Mouse (Mus musculus) central nervous system, embryonic 14 days (tissue): ENCODE results near the gene Hoxa11. TPM values are rescaled to one million over a fixed set of nuclear protein-coding genes. Genes with fewer than 3 reads are reported as not detected.

Source experiments
- polyA plus RNA-seq: library from polyadenylated mRNA; depleted of rRNA; stranded (reverse); fragments of >200 nt; gene quantifications from 2 replicates; pipeline ENCODE4 v1.2.3, GENCODE M21; 2012; rRNA removed

The Hoxa11 gene
- not detected in 2 replicates for polyA plus RNA-seq

GRCm38 (mm10) chr6:52245757-52246142 lies at the start of gene Hoxa11:
Gene Hoxa11 (minus strand): TSS chr6:52245810.

GRCm38 (mm10) chr6:52260654-52261575 lies 15.3 kb upstream of the Hoxa11 start, which contains the start of gene Hoxa13:
Gene Hoxa13 (minus strand): TSS chr6:52260880.

GRCm38 (mm10) chr6:52240389-52241000 lies 5.1 kb downstream of the Hoxa11 start, which contains the start of gene Hoxa10:
Gene Hoxa10 (minus strand): TSS chr6:52240854.

GRCm38 (mm10) chr6:52230516-52231165 lies 15.0 kb downstream of the Hoxa11 start, which contains the start of gene Hoxa9:
Gene Hoxa9 (minus strand): TSS chr6:52231089.

GRCm38 (mm10) chr6:52221337-52221992 lies 24.1 kb downstream of the Hoxa11 start, which contains the start of gene Hoxa7:
Gene Hoxa7 (minus strand): TSS chr6:52221854.

GRCm38 (mm10) chr6:52213119-52213986 lies 32.3 kb downstream of the Hoxa11 start, which contains the start of the genes Hoxa3 and Gm28308:
Gene Hoxa3 (minus strand): TSS chr6:52213336.
Gene Gm28308 (minus strand): TSS chr6:52213339.

GRCm38 (mm10) chr6:52208072-52208867 lies 37.3 kb downstream of the Hoxa11 start, which contains the start of gene Hoxa6:
Gene Hoxa6 (minus strand): TSS chr6:52208722.

GRCm38 (mm10) chr6:52204050-52204752 lies 41.4 kb downstream of the Hoxa11 start, which contains the start of gene Hoxa5:
Gene Hoxa5 (minus strand): TSS chr6:52204587.

Other genes with a start within 250 kb of the Hoxa11 start
- gene Skap2, start 233.3 kb downstream of the Hoxa11 start, polyA plus RNA-seq, result 9.4 and 11.9 TPM in 2 replicates
- 0.59 and 1.3 TPM in 2 replicates for gene Hoxa1, start 87.5 kb downstream of the Hoxa11 start, polyA plus RNA-seq
- gene Hoxa2, start 81.0 kb downstream of the Hoxa11 start, polyA plus RNA-seq, result 7.4 and 16.1 TPM in 2 replicates
- gene 5730596B20Rik, start 68.3 kb downstream of the Hoxa11 start, polyA plus RNA-seq, result 0.42 and 0.73 TPM in 2 replicates
- 9.9 and 13.7 TPM in 2 replicates for gene Hoxa4, start 54.1 kb downstream of the Hoxa11 start, polyA plus RNA-seq
- 44.2 and 47.7 TPM in 2 replicates for gene Hoxa5, start 41.2 kb downstream of the Hoxa11 start, polyA plus RNA-seq
- gene Hoxa6, start 37.1 kb downstream of the Hoxa11 start, polyA plus RNA-seq, result 2.6 and 4.3 TPM in 2 replicates
- 8.3 and 13.2 TPM in 2 replicates for gene Hoxa3, start 32.5 kb downstream of the Hoxa11 start, polyA plus RNA-seq
- gene Gm28308, start 32.5 kb downstream of the Hoxa11 start, polyA plus RNA-seq, result 0.10 and 0.41 TPM in 2 replicates
- gene Hoxa7, start 24.0 kb downstream of the Hoxa11 start, polyA plus RNA-seq, result 0.40 and 5.8 TPM in 2 replicates
- gene Hoxa9, start 14.7 kb downstream of the Hoxa11 start, polyA plus RNA-seq, result 1.4 TPM in 1 of 2 replicates, not detected in the other
- 0.04 TPM in 1 of 2 replicates, not detected in the other for gene Hoxa10, start 5.0 kb downstream of the Hoxa11 start, polyA plus RNA-seq
- gene Hoxa13, start 15.1 kb upstream of the Hoxa11 start, polyA plus RNA-seq, result not detected in 2 replicates
- 1.7 and 2.8 TPM in 2 replicates for gene Evx1, start 67.7 kb upstream of the Hoxa11 start, polyA plus RNA-seq